Mouse (Mus musculus) liver, adult 2 months (tissue): ENCODE data around the gene Cfap77.

Source experiments
- CTCF ChIP-seq: fragments of 200-500 bp; IDR thresholded peaks from 2 replicates; pipeline ENCODE4 v1.5.1; 2011; ENCODE audit warnings: low read depth, low read length, control low read depth
- POLR2A ChIP-seq: fragments of 200-500 bp; IDR thresholded peaks from 2 replicates; pipeline ENCODE4 v1.6.1; 2011; ENCODE audit warnings: low read length, control low read depth; ENCODE audit not compliant: insufficient read depth; ENCODE audit errors: extremely low read depth

GRCm38 (mm10) chr2:28903871-28904270, 151.0 kb downstream of the Cfap77 start:
- TF ChIP-seq POLR2A (no peak), CTCF (no peak)
